Mouse (Mus musculus) heart, postnatal 0 days (tissue): ENCODE results near the gene Dnajc2.

Experiments
- CTCF ChIP-seq: IDR thresholded peaks from 2 replicates; pipeline ENCODE4 v1.5.1; 2016; ENCODE audit warnings: antibody characterized with exemption, control low read depth, low read depth
- EP300 ChIP-seq: IDR thresholded peaks from 2 replicates; pipeline ENCODE4 v1.6.1; 2016; ENCODE audit warnings: antibody characterized with exemption, low read depth

GRCm38 (mm10) chr5:21737620-21738019, 47.4 kb downstream of the Dnajc2 start:
- no peak for TF ChIP-seq CTCF
- no peak for TF ChIP-seq EP300
